Mouse (Mus musculus) stomach, postnatal 0 days (tissue): ENCODE measurements around the gene Rxfp3. TPM values are rescaled to one million over a fixed set of nuclear protein-coding genes. Genes with fewer than 3 reads are reported as not detected.

Experiments
- ATAC-seq: fragments of 200-750 bp; cut with Nextera tagmentation; 2 replicates; pipeline ENCODE4 v1.8.0; 2017; ENCODE audit not compliant: low FRiP score, low TSS enrichment
- DNase-seq: peaks from one replicate; pipeline ENCODE4 v3.0.0-alpha.2; 2016; ENCODE audit warnings: low spot score
- H3K27ac ChIP-seq: fragments of 300-500 bp; sonication (generic); replicated peaks from 2 replicates; pipeline ENCODE4 v1.5.1; 2014; ENCODE audit warnings: mild to moderate bottlenecking, control low read depth
- H3K27me3 ChIP-seq: fragments of 300-500 bp; sonication (generic); 2 replicates; pipeline ENCODE4 v1.6.1; 2014; ENCODE audit warnings: low read length; ENCODE audit not compliant: control insufficient read depth, insufficient read depth
- H3K36me3 ChIP-seq: fragments of 300-500 bp; sonication (generic); 2 replicates; pipeline ENCODE4 v1.6.1; 2014; ENCODE audit warnings: low read length, mixed read lengths; ENCODE audit not compliant: control insufficient read depth, insufficient read depth
- H3K4me1 ChIP-seq: fragments of 300-500 bp; sonication (generic); replicated peaks from 2 replicates; pipeline ENCODE4 v1.6.1; 2014; ENCODE audit warnings: antibody characterized with exemption; ENCODE audit not compliant: control insufficient read depth, insufficient read depth
- H3K4me2 ChIP-seq: fragments of 300-500 bp; sonication (generic); replicated peaks from 2 replicates; pipeline ENCODE4 v1.6.1; 2014; ENCODE audit warnings: low read depth, mild to moderate bottlenecking, control low read depth, moderate library complexity
- H3K4me3 ChIP-seq: fragments of 300-500 bp; sonication (generic); 2 replicates; pipeline ENCODE4 v1.5.1; 2014; ENCODE audit warnings: low read depth, low read length, control low read depth
- H3K9ac ChIP-seq: fragments of 300-500 bp; sonication (generic); 2 replicates; pipeline ENCODE4 v1.6.1; 2014; ENCODE audit warnings: mild to moderate bottlenecking, low read length, control low read depth, mixed read lengths
- H3K9me3 ChIP-seq: fragments of 300-500 bp; sonication (generic); 2 replicates; pipeline ENCODE4 v1.6.1; 2016; ENCODE audit warnings: low read length; ENCODE audit not compliant: control insufficient read depth
- CTCF ChIP-seq: IDR thresholded peaks from 2 replicates; pipeline ENCODE4 v1.5.1; 2016; ENCODE audit warnings: antibody characterized with exemption, low read depth, mild to moderate bottlenecking, moderate library complexity
- EP300 ChIP-seq: optimal IDR thresholded peaks from 2 replicates; pipeline ENCODE3; 2016; ENCODE audit warnings: antibody characterized with exemption
- WGBS: fragments of 180-500 bp; shearing (Covaris S2); extraction: QIAGEN DNeasy Blood & Tissue Kit; methylation state at CpG from one replicate; pipeline ENCODE4 v1.1.7; 2014; 5-methylcytosine and 5-hydroxymethylcytosine counted together
- polyA plus RNA-seq: library from polyadenylated mRNA; unstranded; fragments of >200 nt; fragmentation: Nextera tagmentation; extraction: Ambion mirVana; gene quantifications from 2 replicates; pipeline ENCODE4 v1.2.1, GENCODE M21; 2015

Gene Rxfp3
- polyA plus RNA-seq, 1 experiment from 2014 or later: 0.04 TPM

- Histone ChIP-seq H3K4me3 (no peak overlapping the region), H3K4me2 (no peak overlapping the region), H3K9ac (no peak overlapping the region), H3K36me3 (no peaks in the 10 kb centered on the region), H3K4me1 (no peaks in the 10 kb centered on the region), H3K9me3 (no peaks in the 10 kb centered on the region), H3K27ac (no peak overlapping the region), H3K27me3 (no peaks in the 10 kb centered on the region)
- ATAC-seq: no peak
- no peak for DNase-seq
- TF ChIP-seq CTCF: no peak
- no peak for TF ChIP-seq EP300
- 86% methylated on average over 1 of the region's 1 CpGs for WGBS
Observed at GRCm38 (mm10) chr15:11062903-11063302, 25.1 kb upstream of the Rxfp3 start.

GRCm38 (mm10) chr15:11054440-11055080 lies 16.8 kb upstream of the Rxfp3 start:
- 60% methylated on average over 7 of the region's 7 CpGs for WGBS
- H3K36me3 ChIP-seq: no peaks in the 10 kb centered on the region
- DNase-seq: no peak
- TF ChIP-seq EP300 (no peak), CTCF (no peak)
- no peaks in the 10 kb centered on the region for H3K4me1 ChIP-seq
- no peak overlapping the region for H3K4me3 ChIP-seq
- H3K4me2 ChIP-seq: no peak overlapping the region
- H3K27me3 ChIP-seq: no peaks in the 10 kb centered on the region
- no peak for ATAC-seq
- no peaks in the 10 kb centered on the region for H3K9me3 ChIP-seq
- no peak overlapping the region for H3K9ac ChIP-seq
- no peak overlapping the region for H3K27ac ChIP-seq

GRCm38 (mm10) chr15:11053678-11054439 lies 16.1 kb upstream of the Rxfp3 start:
- H3K4me2 ChIP-seq: no peak overlapping the region
- DNase-seq (no peak), ATAC-seq (no peak)
- no peaks in the 10 kb centered on the region for H3K36me3 ChIP-seq
- no peaks in the 10 kb centered on the region for H3K27me3 ChIP-seq
- no peaks in the 10 kb centered on the region for H3K4me1 ChIP-seq
- TF ChIP-seq CTCF: no peak
- TF ChIP-seq EP300: no peak
- no peaks in the 10 kb centered on the region for H3K9me3 ChIP-seq
- 65% methylated on average over 10 of the region's 10 CpGs for WGBS
- no peak overlapping the region for H3K27ac ChIP-seq
- no peak overlapping the region for H3K4me3 ChIP-seq
- no peak overlapping the region for H3K9ac ChIP-seq

GRCm38 (mm10) chr15:11042828-11043227 lies 5.0 kb upstream of the Rxfp3 start:
- Histone ChIP-seq H3K36me3 (no peaks in the 10 kb centered on the region), H3K27ac (no peak overlapping the region), H3K4me3 (no peak overlapping the region), H3K9ac (no peak overlapping the region), H3K4me1 (no peaks in the 10 kb centered on the region), H3K27me3 (no peaks in the 10 kb centered on the region), H3K9me3 (no peaks in the 10 kb centered on the region), H3K4me2 (no peak overlapping the region)
- ATAC-seq (no peak), DNase-seq (no peak)
- 81% methylated on average over 5 of the region's 5 CpGs for WGBS
- TF ChIP-seq CTCF: no peak

- peaks cover 12% of the 10 kb centered on the region for H3K27me3 ChIP-seq
- no peaks in the 10 kb centered on the region for H3K36me3 ChIP-seq
- no peak overlapping the region for H3K27ac ChIP-seq
- ATAC-seq (no peak), DNase-seq (no peak)
- 79% methylated on average over 2 of the region's 2 CpGs for WGBS
- no peak overlapping the region for H3K9ac ChIP-seq
- H3K9me3 ChIP-seq: no peaks in the 10 kb centered on the region
- H3K4me1 ChIP-seq: peaks cover 2% of the 10 kb centered on the region
- H3K4me2 ChIP-seq: no peak overlapping the region
- H3K4me3 ChIP-seq: no peak overlapping the region
- TF ChIP-seq EP300: no peak
- no peak for TF ChIP-seq CTCF
Observed at GRCm38 (mm10) chr15:11041229-11041628, 3.4 kb upstream of the Rxfp3 start.

- Histone ChIP-seq H3K4me3 (no peak overlapping the region), H3K4me2 (no peak overlapping the region), H3K27ac (no peak overlapping the region), H3K4me1 (peaks cover 2% of the 10 kb centered on the region), H3K27me3 (peaks cover 23% of the 10 kb centered on the region), H3K9ac (no peak overlapping the region), H3K36me3 (no peaks in the 10 kb centered on the region), H3K9me3 (no peaks in the 10 kb centered on the region)
- DNase-seq (no peak), ATAC-seq (no peak)
- TF ChIP-seq CTCF: no peak
- TF ChIP-seq EP300: no peak
- 43% methylated on average over 5 of the region's 5 CpGs for WGBS
Observed at GRCm38 (mm10) chr15:11040067-11040466, 2.3 kb upstream of the Rxfp3 start.
